Mouse (Mus musculus) left cerebral cortex, adult 9 months (tissue): ENCODE results near the gene Cela3b.
A peak's percentile ranks its signal among the peaks of the same experiment; 100 is the strongest.

Experiments
- DNase-seq, 2 experiments: peaks; one replicate each; pipeline ENCODE4 v3.0.0; 2022; ENCODE audit warnings: low spot score in 2 of 2

The Cela3b gene

GRCm38 (mm10) chr4:137430502-137430901, at the start of gene Cela3b:
Cela3b (minus strand) TSS chr4:137430540.
- no peak for DNase-seq

- no peak for DNase-seq
Observed at GRCm38 (mm10) chr4:137479757-137480156, 49.4 kb upstream of the Cela3b start.

- DNase-seq: no peak
Observed at GRCm38 (mm10) chr4:137478306-137478705, 48.0 kb upstream of the Cela3b start.

GRCm38 (mm10) chr4:137477611-137478010, 47.3 kb upstream of the Cela3b start:
- no peak for DNase-seq

GRCm38 (mm10) chr4:137476761-137477237, 46.5 kb upstream of the Cela3b start:
- DNase-seq: no peak

GRCm38 (mm10) chr4:137476065-137476760, 45.9 kb upstream of the Cela3b start:
- DNase-seq: peak; percentile 13 to 44

- DNase-seq: no peak
Observed at GRCm38 (mm10) chr4:137475271-137476050, 45.1 kb upstream of the Cela3b start.

- DNase-seq: no peak
Observed at GRCm38 (mm10) chr4:137474694-137475093, 44.4 kb upstream of the Cela3b start.

GRCm38 (mm10) chr4:137473701-137474388, 43.5 kb upstream of the Cela3b start:
- no peak for DNase-seq

GRCm38 (mm10) chr4:137473240-137473639, 42.9 kb upstream of the Cela3b start:
- DNase-seq: no peak

GRCm38 (mm10) chr4:137471326-137471725, 41.0 kb upstream of the Cela3b start:
- no peak for DNase-seq

- no peak for DNase-seq
Observed at GRCm38 (mm10) chr4:137470701-137471317, 40.5 kb upstream of the Cela3b start.

- DNase-seq: no peak
Observed at GRCm38 (mm10) chr4:137469845-137470692, 39.7 kb upstream of the Cela3b start.

GRCm38 (mm10) chr4:137469081-137469844, 38.9 kb upstream of the Cela3b start:
- no peak for DNase-seq

- peak; percentile 43 to 81 for DNase-seq
Observed at GRCm38 (mm10) chr4:137468260-137469080, 38.1 kb upstream of the Cela3b start, which contains the start of gene Hspg2. Hspg2 (plus strand) TSS chr4:137468769.

- no peak for DNase-seq
Observed at GRCm38 (mm10) chr4:137467525-137467924, 37.2 kb upstream of the Cela3b start.

- DNase-seq: no peak
Observed at GRCm38 (mm10) chr4:137466991-137467390, 36.7 kb upstream of the Cela3b start.

- DNase-seq: no peak
Observed at GRCm38 (mm10) chr4:137465125-137465787, 34.9 kb upstream of the Cela3b start.
